Mouse (Mus musculus) lung, postnatal 4 days (tissue): Measurements from ENCODE around the gene Zdhhc14.

ENCODE experiments used
- DNase-seq, 2 experiments: peaks; one replicate each; pipeline ENCODE4 v3.0.0; 2021

Gene Zdhhc14

DNA sequence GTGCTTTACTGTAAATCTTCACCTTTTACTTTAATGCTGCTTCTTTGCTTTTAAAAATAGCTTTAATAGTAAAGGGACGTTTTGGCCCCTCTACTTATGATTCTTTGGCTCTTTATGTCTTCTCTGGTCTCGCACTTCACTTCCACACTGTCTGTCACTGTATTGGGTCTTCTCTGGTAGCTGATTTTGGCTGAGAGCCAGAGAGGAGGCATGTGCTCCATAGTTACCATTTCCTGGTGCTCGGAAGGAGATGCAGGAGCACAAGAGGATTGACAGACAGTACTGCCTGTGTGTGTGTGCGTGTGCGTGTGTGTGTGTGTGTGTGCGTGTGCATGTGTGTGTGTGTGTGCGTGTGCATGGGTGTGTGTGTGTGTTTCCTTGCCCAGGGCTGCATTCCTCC lies 14.2 kb downstream of the Zdhhc14 start:
- DNase-seq, result peak in 1 of 2 experiments; percentile 14

DNA sequence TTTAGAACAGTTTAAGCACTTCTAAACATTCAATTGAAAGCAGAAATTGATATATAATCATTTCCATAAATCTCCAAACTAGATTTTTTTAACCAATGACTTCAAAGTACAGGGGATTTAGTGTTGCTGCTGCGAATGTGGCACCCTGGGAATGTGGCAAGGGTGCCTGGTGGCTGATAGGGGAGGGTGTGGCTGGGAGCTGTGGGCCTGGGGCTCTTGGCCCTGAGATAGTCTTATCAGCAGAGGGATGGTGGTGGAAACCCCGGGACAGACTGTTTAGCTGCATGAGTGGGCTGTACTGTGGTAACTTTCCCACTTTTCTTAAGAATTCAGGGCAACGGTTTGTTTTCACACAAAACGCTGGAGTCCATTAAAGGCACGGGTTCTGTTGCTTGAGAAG lies 14.6 kb downstream of the Zdhhc14 start:
- no peak for DNase-seq

DNA sequence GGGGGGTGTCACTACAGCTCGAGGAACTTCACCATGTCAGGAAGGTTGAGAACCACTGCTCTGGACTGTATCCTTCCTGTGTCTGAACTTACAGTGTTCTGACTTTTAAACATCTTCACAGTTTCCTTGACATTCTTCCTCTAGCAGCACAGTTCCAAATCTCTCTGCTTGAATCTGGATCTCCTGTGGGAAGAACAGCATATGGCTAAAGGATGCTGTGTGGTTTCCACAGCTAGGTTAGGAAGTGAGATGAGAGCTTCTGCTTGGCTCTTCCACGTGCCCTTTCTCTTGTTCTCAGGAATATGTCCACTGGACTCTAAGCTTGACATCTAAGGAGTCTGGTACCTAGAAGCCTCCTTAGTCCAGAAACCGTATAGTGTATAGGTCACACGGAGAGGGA lies 15.7 kb downstream of the Zdhhc14 start:
- no peak for DNase-seq

DNA sequence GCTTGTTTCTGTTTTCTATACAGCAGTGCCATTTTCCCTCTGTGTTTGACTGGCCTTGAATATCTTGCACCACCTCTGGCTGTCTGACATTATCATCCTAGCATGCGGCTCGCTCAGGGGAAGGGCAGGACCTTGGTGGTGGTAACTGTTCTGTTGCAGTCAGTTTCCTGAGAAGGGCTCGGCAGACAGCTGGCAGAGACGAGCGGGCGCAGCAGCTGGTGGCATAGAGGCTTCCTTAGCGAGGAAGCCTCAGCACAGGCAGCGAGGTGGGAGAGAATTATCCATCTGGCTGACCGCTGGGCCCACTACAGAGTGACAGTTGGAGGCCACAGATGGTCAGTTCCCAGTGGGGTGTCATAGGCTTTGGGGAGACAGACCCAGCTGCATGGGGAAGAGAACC lies 18.2 kb downstream of the Zdhhc14 start:
- DNase-seq, result no peak

DNA sequence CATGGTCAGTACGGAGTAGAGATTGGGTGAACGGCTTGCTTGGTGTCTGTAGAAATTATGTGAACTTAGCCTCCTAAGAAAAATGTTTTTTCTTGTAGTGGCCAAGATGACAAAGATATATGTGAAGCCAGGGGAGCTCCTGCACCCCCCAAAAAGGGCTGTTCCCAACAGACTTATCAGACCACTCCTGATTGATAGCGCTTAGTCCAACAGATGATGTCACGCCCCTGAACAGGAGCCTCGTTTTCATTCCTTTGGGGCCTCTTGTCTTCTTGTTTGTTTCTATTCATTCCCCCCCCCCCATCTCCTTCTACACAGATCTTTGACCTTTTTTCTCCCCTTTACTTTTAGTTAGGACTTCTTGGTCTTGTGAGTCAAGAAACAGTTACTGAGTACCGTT lies 19.4 kb downstream of the Zdhhc14 start:
- DNase-seq, result no peak

DNA sequence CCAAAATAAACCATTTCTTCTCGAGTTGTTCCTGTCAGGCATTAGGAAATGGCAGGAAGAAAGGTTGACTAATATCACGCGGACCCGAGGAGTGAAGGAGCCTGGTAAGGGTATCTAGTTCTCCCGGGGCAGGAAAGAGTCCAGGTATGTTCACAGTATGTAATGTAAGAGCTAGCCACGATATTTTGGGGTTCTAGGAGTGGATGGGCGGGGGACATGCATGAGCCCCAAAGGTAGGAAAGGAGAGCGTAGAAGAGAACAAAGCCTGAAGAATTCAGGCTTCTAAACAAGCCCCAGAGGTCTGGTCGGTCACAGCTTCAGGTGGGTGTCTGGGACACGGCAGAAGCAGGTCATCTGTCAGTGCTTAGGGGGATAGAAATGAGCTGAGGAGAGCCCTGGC lies 27.1 kb downstream of the Zdhhc14 start:
- no peak for DNase-seq

DNA sequence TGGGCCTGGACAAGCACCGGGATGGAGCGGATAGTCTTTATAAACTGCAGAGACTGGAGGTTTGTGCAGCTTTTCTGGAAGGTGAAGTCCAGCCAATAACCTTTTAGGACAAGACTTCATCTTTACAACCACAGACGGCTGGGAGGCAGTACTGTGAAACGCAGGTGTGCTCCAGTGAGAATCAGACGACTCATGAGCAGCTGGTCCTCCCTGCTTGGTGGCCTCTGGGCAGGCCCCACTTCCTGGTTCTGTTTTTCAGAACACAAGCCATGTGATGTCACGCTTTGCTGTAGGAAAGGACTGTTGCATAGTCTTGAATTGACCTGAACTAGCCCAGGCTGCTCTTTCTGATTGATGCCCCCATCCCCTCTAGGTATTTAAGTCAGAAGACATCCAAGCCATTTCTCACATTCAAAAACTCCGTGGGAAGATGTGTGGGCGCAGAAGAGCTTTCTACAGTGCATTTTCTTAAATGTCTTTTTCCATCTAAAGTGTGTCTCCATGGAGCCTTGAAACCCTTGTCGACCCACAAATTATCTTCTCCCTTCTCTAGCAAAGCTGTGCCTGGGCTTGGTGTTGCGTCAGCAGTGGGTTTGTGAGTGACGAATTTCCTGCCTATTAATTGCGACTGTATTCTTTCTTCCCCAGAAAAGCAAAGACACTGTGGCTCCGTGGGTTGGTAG lies 27.7 kb downstream of the Zdhhc14 start:
- no peak for DNase-seq

DNA sequence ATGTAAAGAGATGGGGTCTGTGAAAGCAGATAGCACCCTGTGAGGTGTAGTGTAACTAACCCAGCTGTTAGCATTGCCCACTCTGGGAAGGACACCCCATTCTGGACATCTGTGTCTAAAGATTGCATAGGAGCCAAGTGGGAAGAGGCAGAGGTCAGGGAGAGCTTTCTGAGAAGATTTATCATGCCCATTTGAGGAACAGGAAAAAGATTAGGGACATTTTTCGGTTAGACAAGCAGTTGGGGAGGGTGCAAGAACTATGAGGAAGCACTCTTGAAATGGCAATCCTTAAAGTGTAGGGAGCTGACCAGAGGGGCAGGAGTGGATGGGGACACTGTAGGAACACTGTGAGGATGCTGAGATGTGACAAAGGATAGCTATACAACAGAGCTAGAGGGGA lies 29.2 kb downstream of the Zdhhc14 start:
- no peak for DNase-seq

DNA sequence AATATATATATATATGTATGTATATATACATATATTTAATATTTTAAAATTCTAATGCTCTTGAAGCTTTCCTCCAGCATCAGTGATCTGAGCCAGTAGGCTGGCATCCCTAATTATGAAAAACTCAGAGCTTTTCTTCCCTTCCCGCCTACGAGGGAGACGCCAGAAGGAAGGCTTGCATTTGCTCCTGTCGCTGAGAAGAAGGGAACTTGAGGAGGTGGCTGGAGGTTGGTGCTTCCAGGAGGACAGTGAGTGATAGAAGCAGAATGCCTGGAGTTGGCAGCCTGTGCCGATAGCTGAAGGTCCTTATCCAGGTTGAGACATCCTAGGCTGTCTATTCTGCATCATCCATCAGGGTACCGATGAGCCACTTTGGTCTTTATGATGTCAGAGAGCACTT lies 37.2 kb downstream of the Zdhhc14 start:
- no peak for DNase-seq

DNA sequence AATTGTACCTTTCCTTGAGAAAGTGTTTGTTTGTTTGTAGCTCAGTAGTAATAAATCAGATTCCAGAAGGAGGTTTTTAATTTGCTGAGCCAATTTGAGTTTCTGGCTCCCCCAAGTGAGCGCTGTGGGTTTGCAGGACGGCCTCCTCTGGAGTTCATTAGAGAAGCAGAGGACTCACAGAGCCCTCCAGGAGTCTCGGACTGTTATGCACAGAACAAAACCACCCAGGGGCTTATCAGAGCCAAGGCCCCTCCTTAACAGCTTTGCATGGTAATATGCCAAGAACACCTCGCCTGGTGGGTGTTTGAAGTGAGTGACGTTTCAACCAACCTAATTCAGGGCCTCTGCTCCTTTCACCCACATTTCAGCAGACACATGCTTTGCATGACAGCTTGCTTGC lies 40.5 kb downstream of the Zdhhc14 start:
- DNase-seq, result no peak

DNA sequence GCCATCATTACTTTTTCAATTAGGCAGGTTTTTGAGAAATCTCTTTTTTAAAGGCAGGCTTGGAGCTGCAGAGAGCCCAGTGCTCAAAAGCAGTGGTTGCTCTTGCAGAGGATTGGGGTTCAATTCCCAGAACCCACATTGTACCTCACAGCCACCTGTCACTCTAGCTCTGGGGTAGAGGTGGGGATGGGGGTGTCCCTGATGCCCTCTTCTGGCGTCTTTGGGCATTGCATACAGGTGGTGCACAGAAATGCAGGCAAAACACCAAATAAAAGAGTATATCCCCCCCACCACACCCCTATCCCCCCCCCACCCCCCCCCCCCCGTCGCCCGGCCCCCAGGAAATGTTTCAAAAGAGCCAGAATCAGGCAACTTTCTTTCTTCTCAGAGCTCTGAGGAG lies 43.0 kb downstream of the Zdhhc14 start:
- DNase-seq, result no peak

DNA sequence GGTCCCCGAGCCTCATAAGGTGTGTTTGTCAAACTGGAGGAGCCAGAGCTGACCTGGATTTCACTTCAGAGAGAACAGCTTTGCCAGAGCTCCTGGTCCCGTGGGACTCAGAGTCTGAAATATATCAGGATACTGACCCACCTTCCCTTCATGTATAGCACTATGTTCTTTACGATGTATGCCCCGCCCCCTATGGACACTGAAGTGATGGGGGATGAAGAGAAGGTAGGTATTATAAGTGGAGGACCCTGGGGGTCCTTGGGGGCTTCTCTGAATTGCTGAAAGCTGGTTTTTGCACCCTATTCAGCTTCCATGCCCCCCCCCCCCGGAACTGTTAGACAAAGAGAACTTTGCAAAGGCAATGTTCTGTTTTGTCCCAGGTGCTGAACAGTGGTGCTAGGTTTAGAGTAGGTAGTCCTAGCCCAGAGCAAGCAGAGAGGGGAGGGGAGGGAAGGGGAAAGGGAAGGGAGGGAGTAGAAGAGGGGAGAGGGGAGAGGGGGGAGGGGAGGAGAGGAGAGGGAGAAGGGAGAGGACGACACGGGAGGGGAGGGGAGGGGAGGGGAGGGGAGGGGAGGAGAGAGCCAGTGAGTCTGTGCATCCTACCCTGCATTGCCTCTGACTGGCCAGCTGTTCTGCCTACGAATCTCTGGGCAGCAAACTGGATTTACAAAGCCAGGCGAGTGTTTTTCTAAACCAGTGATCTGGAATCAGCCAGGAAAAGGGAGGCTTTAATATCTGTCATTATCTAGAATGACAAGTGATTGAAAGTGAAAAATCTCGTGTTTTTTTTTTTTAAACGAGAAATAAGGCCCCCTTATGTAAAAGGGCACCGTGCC lies 44.1 kb downstream of the Zdhhc14 start:
- DNase-seq, result no peak

DNA sequence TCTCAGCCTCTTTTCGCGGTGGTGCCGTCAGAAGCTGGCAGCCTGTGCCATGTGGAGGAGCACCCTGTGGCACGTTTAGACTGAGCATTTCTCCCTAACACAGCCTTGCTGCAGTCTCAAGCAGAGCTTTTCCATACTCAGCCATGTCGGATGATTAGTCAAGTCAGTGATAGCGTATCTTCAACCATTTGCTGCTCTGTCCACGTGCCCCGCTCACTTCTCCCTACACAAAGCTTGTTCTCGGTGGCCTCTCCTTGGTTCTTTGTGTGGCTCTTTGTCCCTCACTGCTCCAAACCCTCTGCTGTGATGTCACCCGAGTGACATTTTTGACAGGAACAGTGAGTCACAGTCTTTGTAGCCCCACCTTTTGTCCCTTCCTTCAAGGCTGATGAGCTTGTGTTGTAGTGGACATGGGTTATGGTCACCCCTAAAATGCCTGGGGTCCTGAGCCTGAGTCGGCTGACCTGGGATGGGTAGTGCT lies 44.8 kb downstream of the Zdhhc14 start:
- no peak for DNase-seq

DNA sequence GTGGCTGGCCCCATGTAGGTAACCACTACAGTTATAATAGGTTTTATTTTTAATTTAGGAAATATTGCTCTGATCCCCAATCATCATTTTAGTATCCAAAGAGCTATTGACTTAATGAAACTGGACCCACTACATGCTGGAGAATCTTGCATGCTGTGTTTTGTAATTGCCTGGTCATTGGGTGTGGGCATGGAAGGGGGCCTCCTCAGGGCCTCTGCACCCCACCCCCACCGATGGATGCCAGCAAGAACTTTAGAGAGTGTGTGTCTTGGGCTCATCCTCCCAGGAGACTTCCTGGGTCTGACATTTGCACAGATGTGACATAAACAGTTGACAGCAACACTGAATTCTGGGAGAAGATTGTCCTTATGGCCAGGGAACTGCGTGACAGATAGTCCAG lies 49.8 kb downstream of the Zdhhc14 start:
- no peak for DNase-seq

DNA sequence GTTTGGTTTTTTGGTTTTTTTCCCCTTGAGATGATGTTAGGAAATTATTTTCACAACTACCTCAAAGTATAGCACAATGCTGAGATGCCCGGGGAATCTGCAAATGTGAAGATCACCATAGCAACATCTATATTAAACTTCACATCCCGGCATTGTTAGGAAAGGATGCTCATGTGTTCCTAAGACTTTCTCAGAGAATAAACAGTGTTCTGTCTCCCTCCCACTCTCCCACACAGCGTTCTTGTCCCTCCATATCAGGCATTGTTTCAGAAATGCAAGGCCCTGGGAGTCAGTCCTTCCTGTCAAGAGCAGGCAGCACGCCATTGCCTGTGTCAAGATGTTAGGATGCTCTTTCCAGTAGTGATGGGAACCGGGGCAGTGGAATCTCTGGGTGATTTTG lies 51.7 kb downstream of the Zdhhc14 start:
- no peak for DNase-seq

DNA sequence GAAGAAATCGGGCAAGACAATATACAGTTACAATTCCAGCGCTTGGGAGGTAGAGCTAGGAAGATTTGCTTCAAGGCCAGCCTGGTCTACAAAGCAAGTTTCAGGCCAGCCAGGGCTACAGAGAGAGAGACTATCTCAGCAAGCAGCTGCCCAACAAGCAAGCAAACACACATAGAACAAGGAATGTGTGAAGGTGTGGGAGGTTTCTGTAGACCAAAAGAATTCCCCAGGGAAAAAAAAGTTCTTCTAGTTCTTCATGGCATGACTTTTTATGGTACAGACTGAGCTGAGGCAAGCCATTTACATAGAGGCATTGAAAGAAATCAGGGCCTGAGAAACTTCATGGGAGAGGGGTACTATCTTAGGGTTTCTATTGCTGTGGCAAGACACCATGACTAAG lies 52.7 kb downstream of the Zdhhc14 start:
- no peak for DNase-seq

DNA sequence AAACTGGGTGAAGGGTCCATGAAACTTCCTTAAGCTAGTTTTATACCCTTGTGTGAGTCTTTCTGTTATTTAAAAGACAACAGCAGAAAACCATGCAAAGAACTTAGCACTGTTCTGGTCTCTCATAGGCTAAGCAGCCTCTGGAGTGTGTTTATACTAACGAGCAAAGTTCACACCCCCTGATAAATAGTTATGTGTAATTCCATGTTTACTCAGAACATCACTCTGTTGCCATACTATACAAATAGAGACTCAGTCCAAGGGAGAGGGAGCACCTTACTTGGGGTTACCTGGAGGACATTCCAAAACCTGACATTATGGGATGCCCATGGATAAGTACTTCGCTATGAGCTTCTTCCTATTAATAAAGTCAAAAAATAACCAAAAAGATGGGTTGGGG lies 56.2 kb downstream of the Zdhhc14 start:
- DNase-seq, result no peak

DNA sequence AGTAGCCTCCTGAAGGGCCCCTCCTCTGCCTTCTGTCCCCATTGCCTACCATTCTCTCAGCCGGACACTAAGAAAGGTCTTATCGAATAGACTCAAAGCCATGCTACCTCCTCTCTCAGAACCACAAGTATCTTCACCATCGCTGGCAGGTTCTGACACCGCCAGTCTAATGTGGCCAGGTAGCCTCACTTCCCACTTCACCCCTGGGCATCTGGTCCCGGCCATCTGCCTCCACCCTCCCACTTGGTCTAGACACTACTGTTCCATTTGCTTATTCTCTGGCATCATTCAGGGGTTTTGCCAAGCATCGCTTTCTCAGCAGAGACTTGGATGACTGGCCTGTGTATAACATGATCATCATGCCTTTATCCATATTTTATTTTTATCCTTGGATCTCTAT lies 57.1 kb downstream of the Zdhhc14 start:
- DNase-seq, result no peak

DNA sequence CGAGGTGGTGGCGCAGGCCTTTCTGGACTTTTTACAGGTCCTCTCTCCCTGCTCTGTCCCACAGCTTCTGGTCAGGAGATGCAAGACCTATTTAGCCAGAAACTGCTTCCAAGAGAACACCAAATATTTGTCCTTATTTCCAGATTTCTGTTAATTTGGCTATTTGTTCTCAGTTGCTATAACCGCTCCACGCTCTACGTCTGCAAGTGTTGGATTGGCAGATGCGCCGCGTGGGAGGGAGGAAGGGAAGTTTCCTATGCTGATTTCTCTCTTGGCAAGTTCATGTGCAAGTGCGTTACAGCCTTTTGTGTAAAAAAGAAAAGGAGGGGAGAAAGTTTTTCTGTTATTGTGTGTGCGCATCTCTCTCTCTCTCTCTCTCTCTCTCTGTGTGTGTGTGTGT lies 58.1 kb downstream of the Zdhhc14 start:
- no peak for DNase-seq

DNA sequence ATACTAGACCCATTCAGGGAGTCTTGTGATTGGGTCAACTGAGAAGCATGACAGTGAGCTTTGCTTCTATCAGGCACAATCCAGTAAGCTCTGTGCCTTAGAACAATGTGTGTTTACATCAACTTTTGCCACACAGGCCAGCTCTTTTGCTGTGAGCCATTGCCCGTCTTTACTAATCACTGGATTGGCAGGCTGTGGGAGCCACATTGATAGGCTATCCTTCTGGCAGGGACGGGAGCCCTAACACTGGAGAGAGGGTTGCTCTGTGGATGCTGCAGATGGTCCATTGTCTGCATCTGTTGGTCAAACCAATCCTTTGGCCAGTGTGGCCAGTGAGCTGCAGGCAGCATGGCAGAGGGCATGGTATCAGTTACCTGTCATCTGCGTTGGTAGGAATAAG lies 58.8 kb downstream of the Zdhhc14 start:
- DNase-seq, result no peak

DNA sequence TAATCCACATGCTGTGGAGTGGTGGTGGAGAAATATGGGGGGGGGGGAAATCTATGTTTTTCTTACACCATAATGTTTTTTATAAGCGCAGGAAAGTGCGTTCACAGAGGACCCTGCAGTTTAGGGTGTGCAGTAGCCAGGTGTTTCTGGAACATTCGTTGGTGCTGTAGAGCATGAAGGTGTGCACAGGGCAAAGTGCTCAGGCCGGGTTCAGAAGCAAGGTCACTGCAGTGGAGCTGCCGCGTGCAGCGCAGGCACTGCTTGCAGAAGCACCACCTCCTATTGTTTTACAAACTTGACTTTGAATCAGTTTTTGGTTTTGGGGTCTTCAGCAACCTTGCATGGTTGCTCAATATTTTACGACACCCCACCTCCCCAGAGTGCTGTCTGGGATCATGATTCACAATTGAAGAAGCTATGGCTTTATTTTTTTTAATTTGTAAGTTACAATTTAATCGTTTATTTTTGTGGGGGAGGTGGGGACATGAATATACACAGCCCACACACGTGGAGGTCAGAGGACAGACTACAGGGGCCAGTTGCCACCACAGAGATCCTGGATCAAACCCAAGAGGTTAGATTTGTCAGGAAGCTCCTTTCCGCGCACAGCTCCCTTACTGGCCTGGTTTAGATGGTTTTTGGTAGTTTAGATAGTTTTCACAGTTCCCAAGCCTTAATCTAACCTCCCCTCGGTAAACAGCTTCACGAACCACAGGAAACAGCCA lies 59.8 kb downstream of the Zdhhc14 start:
- no peak for DNase-seq

DNA sequence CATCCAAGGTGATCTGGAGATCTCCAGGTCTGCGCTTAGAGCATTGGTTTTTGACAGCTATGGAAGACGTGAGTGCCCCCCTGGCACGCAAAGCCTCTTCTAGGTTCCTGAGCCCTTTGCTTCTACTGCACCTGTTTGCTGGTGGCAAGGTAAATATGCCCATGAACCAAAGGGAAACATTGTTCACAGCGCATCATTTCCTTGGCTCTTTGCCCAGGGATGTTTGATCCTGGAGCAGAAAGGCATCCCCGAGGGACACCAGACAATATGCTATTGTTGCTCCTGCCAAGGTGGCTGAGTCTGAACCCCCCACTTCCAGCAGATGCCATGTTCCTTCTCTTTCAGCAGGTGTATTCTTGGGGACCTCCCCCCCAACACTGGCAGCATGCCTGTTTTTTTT lies 61.2 kb downstream of the Zdhhc14 start:
- no peak for DNase-seq

DNA sequence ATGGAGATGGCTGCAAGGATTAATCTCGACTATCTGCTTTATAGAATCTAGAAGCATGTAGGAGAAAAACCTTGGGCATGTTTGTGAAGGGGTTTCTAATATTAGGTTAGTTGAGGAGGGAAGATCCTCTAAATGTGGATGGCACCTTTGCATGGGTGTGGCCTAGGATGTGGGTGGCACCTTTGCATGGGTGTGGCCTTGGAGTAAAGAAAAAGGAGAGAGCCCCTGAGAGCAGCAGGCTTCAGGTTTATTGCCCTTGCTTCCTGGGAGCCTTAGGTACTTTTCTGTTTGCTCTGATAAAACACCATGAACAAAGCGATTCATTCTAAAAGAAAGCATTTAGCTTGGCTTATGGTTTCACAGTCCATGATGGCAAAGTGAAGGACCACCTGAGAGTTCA lies 62.2 kb downstream of the Zdhhc14 start:
- no peak for DNase-seq

DNA sequence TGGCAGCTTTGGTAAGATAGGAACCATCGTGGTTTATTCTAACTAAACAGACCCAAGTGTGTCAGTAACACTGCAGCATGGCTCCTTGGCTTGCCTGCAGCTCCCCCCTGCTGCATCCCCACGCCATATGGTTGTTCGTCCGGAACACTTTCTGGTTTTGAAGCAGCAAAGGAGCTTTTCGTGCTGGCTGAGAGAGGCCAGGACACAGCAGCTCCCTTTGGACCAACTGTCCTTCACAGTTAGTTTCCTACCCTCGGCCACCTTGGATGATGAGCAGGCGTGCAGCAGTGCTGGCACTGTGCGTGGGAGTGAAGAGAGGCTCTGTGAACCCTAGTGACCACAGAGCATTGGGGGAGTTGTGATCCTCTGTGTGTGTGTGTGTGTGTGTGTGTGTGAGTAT lies 64.2 kb downstream of the Zdhhc14 start:
- peak in 1 of 2 experiments; percentile 30 for DNase-seq
